Mouse (Mus musculus) liver, embryonic 14.5 days (tissue): ENCODE results near the gene Gpr179.

Experiments
- CTCF ChIP-seq: IDR thresholded peaks from 2 replicates; pipeline ENCODE4 v1.5.1; 2016; ENCODE audit warnings: antibody characterized with exemption, low read depth, control low read depth
- EP300 ChIP-seq: IDR thresholded peaks from 2 replicates; pipeline ENCODE4 v1.6.1; 2016; ENCODE audit warnings: antibody characterized with exemption, low read depth

GRCm38 (mm10) chr11:97383017-97383416 is 31.1 kb upstream of the Gpr179 start:
- TF ChIP-seq CTCF (no peak), EP300 (no peak)
